Mouse (Mus musculus): ENCODE measurements around the gene Tut7.

GRCm38 (mm10) chr13:59728378-59729093 is 94.4 kb downstream of the Tut7 start:
- no peak for TF ChIP-seq MYOD1 (IDR thresholded peaks at IDR 0.05; ENCODE audit: control insufficient read depth in 1 of 3, insufficient read length in 2 of 3, low read depth in 2 of 3)
- no peak for TF ChIP-seq E2F4 (IDR thresholded peaks at IDR 0.05; ENCODE audit: insufficient read depth)
- no peak for TF ChIP-seq POLR2A (IDR thresholded peaks at IDR 0.05; ENCODE audit: insufficient read length, low read depth)
- no peak for TF ChIP-seq USF1 (IDR thresholded peaks at IDR 0.05; ENCODE audit: low read depth)
- TF ChIP-seq POLR2AphosphoS2 (IDR thresholded peaks at IDR 0.05; ENCODE audit: insufficient read length, low read depth) = no peak
- no peak for TF ChIP-seq TCF12 (IDR thresholded peaks at IDR 0.05; ENCODE audit: insufficient read depth, poor library complexity, severe bottlenecking)
- no peak for TF ChIP-seq MAX (IDR thresholded peaks at IDR 0.05; ENCODE audit: low read depth)
- no peak for TF ChIP-seq CEBPB (IDR thresholded peaks at IDR 0.05; ENCODE audit: insufficient read depth, poor library complexity, severe bottlenecking)
- TF ChIP-seq TCF3 (IDR thresholded peaks at IDR 0.05; ENCODE audit: insufficient read length, low read depth) = no peak
- TF ChIP-seq SRF (IDR thresholded peaks at IDR 0.05; ENCODE audit: control insufficient read depth, insufficient read length, low read depth) = no peak
- TF ChIP-seq MYOG (IDR thresholded peaks at IDR 0.05; ENCODE audit: control insufficient read depth in 1 of 3, insufficient read depth in 1 of 3, insufficient read length in 2 of 3, low read depth in 2 of 3) = no peak

All from myocyte (in vitro differentiated cells).